Mouse (Mus musculus) cortical plate, adult 2 months (tissue): ENCODE results near the gene Asb4.

Source experiments
- CTCF ChIP-seq: fragments of 200-500 bp; IDR thresholded peaks from 2 replicates; pipeline ENCODE4 v1.5.1; 2011; ENCODE audit warnings: mild to moderate bottlenecking, control low read depth, low read length; ENCODE audit not compliant: insufficient read depth; ENCODE audit errors: extremely low read depth
- POLR2A ChIP-seq: fragments of 200-500 bp; IDR thresholded peaks from 2 replicates; pipeline ENCODE4 v1.6.1; 2011; ENCODE audit warnings: mild to moderate bottlenecking, low read length, control low read depth; ENCODE audit not compliant: insufficient read depth; ENCODE audit errors: extremely low read depth

- TF ChIP-seq CTCF (no peak), POLR2A (no peak)
Observed at GRCm38 (mm10) chr6:5447013-5447412, 63.8 kb downstream of the Asb4 start.
